1 mouse cellular context compared by ENCODE assay signal in genomic region chr8:84982499-84983011, GRCm38 (mm10).
TF ChIP-seq lines count a peak whose summit lies in the region.

No protein-coding gene starts in this region.

TF ChIP-seq in CH12.LX, 34 proteins besides CTCF, POLR2A, EP300 and RAD21 (continued from another document):
- TF ChIP-seq UBTF (IDR thresholded peaks at IDR 0.05; ENCODE audit: low read depth, low read length) = peak; percentile 53; the same call in 1 of the 2 replicates
